Comparison of ENCODE assay signal across 9 mouse cellular contexts in genomic region chr9:67711051-67711877, GRCm38 (mm10). TPM values are rescaled to one million over a fixed set of nuclear protein-coding genes. Genes with fewer than 3 reads are reported as not detected.
DNase-seq lines count a peak whose midpoint lies in the region; ATAC-seq lines count a peak whose summit lies in the region.
"Had no signal": no experiment of that assay in that cellular context is flagged by ENCODE, and none has a peak within 500 bp of the region (broad histone marks: within the 10 kb centered on the region; RNA-seq: fewer than 3 reads in every experiment).

No protein-coding gene starts in this region.

- peak; percentile 22 to 58 for DNase-seq in urinary bladder, adult 18-20 months (ENCODE audit: low spot score in 2 of 2)
- no peak for DNase-seq in urinary bladder, postnatal 10 days (ENCODE audit: low spot score)
- peak; percentile 50 for DNase-seq in c-Kit-positive CD71-positive TER-119-positive erythroid progenitor cells, embryonic 14.5 days (ENCODE audit: low spot score)
- DNase-seq in frontal cortex, postnatal 10 days (ENCODE audit: low spot score in 2 of 2) = peak; percentile 39 to 61
- peak; percentile 71 for DNase-seq in kidney, adult 18-20 months
- peak; percentile 70 to 83 for DNase-seq in left cerebral cortex, postnatal 25 days (ENCODE audit: low spot score in 2 of 2)
- DNase-seq in neural tube, embryonic 11.5 days (ENCODE audit: low spot score) = peak; percentile 75
- DNase-seq in thymus, postnatal 36 days = peak; percentile 23 to 39

- no peak overlapping the region for H3K9ac ChIP-seq in neural tube, embryonic 11.5 days (ENCODE audit: low read length)
- H3K9ac ChIP-seq: heart, embryonic 15.5 days had no signal

- H3K27ac ChIP-seq in neural tube, embryonic 11.5 days (ENCODE audit: low read depth, low read length) = no peak overlapping the region
- H3K27ac ChIP-seq: heart, embryonic 15.5 days had no signal

- H3K4me1 ChIP-seq in neural tube, embryonic 11.5 days (ENCODE audit: control insufficient read depth, insufficient read depth, low read length) = no peaks in the 10 kb centered on the region
- H3K4me1 ChIP-seq: heart, embryonic 15.5 days had no signal

- H3K36me3 ChIP-seq in neural tube, embryonic 11.5 days (ENCODE audit: control insufficient read depth, insufficient read depth, low read length) = no peaks in the 10 kb centered on the region
- H3K36me3 ChIP-seq: heart, embryonic 15.5 days had no signal

- intact Hi-C loops in left cerebral cortex, postnatal 25 days (cut with DNase I) = loop anchor here (5.0 kb wide), 1 partner anchor 91 kb away; no protein-coding TSS in a partner anchor

- 46% methylated on average over 15 of the region's 15 CpGs for WGBS in neural tube, embryonic 11.5 days

- no peaks in the 10 kb centered on the region for H3K9me3 ChIP-seq in neural tube, embryonic 11.5 days (ENCODE audit: control insufficient read depth, low read length)
- H3K9me3 ChIP-seq: heart, embryonic 15.5 days had no signal

- ATAC-seq in neural tube, embryonic 11.5 days (ENCODE audit: insufficient read depth, low FRiP score, low TSS enrichment) = no peak

- H3K4me3 ChIP-seq in neural tube, embryonic 11.5 days (ENCODE audit: low read depth, low read length) = no peak overlapping the region
- H3K4me3 ChIP-seq: heart, embryonic 15.5 days had no signal

- H3K4me2 ChIP-seq in neural tube, embryonic 11.5 days (ENCODE audit: low read depth) = no peak overlapping the region
- H3K4me2 ChIP-seq: heart, embryonic 15.5 days had no signal

- H3K27me3 ChIP-seq in neural tube, embryonic 11.5 days (ENCODE audit: control insufficient read depth, insufficient read depth, low read length) = no peaks in the 10 kb centered on the region
- H3K27me3 ChIP-seq: heart, embryonic 15.5 days had no signal

RNA-seq across cellular contexts. Expression of gene C2cd4b, which starts 48.0 kb away (rescaled TPM):
- total RNA-seq in left cerebral cortex, postnatal 25 days (2021) = 1 to 10 TPM; 2.3 to 5.6 TPM
- polyA plus RNA-seq in neural tube, embryonic 11.5 days (2014; fragmentation: Nextera tagmentation; extraction: Ambion mirVana) = 0.95 and 1.1 TPM in 2 replicates
